Mouse (Mus musculus) embryonic facial prominence, embryonic 11.5 days (tissue): ENCODE measurements around the gene Zbtb48. TPM values are rescaled to one million over a fixed set of nuclear protein-coding genes. Genes with fewer than 3 reads are reported as not detected.

Source experiments
- ATAC-seq: fragments of 200-750 bp; cut with Nextera tagmentation; replicated peaks from 2 replicates; pipeline ENCODE4 v1.8.0; 2017; ENCODE audit warnings: low read depth; ENCODE audit not compliant: insufficient number of reproducible peaks, low FRiP score, low TSS enrichment
- DNase-seq: peaks from one replicate; pipeline ENCODE4 v3.0.0-alpha.2; 2015; ENCODE audit warnings: low spot score
- H3K27ac ChIP-seq: fragments of 300-500 bp; sonication (generic); replicated peaks from 2 replicates; pipeline ENCODE4 v1.5.1; 2014; ENCODE audit warnings: mild to moderate bottlenecking, low read depth, low read length, control low read depth
- H3K27me3 ChIP-seq: fragments of 300-500 bp; sonication (generic); 2 replicates; pipeline ENCODE4 v1.6.1; 2014; ENCODE audit warnings: mild to moderate bottlenecking, low read length, moderate library complexity, mixed read lengths; ENCODE audit not compliant: control insufficient read depth, insufficient read depth
- H3K36me3 ChIP-seq: fragments of 300-500 bp; sonication (generic); replicated peaks from 2 replicates; pipeline ENCODE4 v1.6.1; 2014; ENCODE audit warnings: low read depth, mild to moderate bottlenecking, low read length, moderate library complexity, mixed read lengths; ENCODE audit not compliant: control insufficient read depth, insufficient read depth
- H3K4me1 ChIP-seq: fragments of 300-500 bp; sonication (generic); 2 replicates; pipeline ENCODE4 v1.6.1; 2014; ENCODE audit warnings: low read length, mixed read lengths; ENCODE audit not compliant: control insufficient read depth, insufficient read depth
- H3K4me2 ChIP-seq: fragments of 300-500 bp; sonication (generic); 2 replicates; pipeline ENCODE4 v1.6.1; 2014; ENCODE audit warnings: low read depth, mild to moderate bottlenecking, control low read depth, low read length, moderate library complexity
- H3K4me3 ChIP-seq: fragments of 300-500 bp; sonication (generic); 2 replicates; pipeline ENCODE4 v1.5.1; 2014; ENCODE audit warnings: low read depth, low read length, control low read depth
- H3K9ac ChIP-seq: fragments of 300-500 bp; sonication (generic); replicated peaks from 2 replicates; pipeline ENCODE4 v1.6.1; 2014; ENCODE audit warnings: mild to moderate bottlenecking, control low read depth, low read length
- H3K9me3 ChIP-seq: fragments of 300-500 bp; sonication (generic); replicated peaks from 2 replicates; pipeline ENCODE4 v1.6.1; 2016; ENCODE audit warnings: mild to moderate bottlenecking, low read length, inconsistent platforms, mixed read lengths; ENCODE audit not compliant: control insufficient read depth
- WGBS: fragments of 180-500 bp; shearing (Covaris S2); extraction: QIAGEN DNeasy Blood & Tissue Kit; methylation state at CpG from one replicate; pipeline ENCODE4 v1.1.7; 2014; 5-methylcytosine and 5-hydroxymethylcytosine counted together
- polyA plus RNA-seq: library from polyadenylated mRNA; unstranded; fragments of >200 nt; fragmentation: Nextera tagmentation; extraction: Ambion mirVana; gene quantifications from 2 replicates; pipeline ENCODE4 v1.2.1, GENCODE M21; 2014

The Zbtb48 gene
- polyA plus RNA-seq, 1 experiment from 2014 or later = 21.5 TPM

DNA sequence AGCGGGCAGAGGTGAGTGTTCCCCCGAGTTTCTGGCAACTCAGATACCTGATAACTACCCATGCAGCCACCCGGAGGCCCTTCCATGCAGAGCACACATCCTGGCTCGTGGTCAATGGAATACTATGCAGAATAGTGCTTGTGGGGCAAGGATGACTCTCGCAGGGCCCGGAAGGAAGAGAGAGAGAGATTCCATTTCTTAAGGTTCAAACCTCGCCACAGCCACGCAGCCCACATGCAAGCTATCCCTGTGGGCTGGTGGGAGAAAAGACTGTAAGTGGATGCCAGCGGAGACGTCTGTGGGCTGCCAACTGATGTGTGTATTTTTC lies 39.5 kb downstream of the Zbtb48 start:
- DNase-seq = no peak
- WGBS = 33% methylated on average over 10 of the region's 10 CpGs
- no peaks in the 10 kb centered on the region; the same call in 1 of the 2 replicates for H3K4me1 ChIP-seq

DNA sequence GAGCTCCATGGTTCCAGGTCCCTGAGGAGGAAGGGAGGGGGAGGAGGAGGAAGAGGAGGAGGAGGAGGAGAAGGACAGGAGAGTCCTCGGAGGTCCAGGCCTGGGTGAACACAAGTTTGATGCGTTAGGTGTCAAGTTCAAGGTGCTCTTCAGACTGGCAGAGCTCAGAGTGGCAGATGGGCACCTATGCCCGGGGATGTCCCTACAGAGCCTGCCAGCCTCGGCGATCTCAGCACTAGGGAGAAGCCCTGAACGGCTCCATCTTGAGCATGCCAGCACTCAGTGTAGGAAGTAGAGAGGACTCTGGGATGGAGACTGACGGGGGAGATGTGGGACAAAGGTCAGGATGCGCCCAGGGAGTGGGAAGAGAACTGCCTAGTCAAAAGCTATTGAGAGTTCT lies 40.8 kb downstream of the Zbtb48 start:
- H3K9ac ChIP-seq = no peak overlapping the region
- no peak for DNase-seq
- H3K4me1 ChIP-seq = no peaks in the 10 kb centered on the region; the same call in 1 of the 2 replicates
- no peak overlapping the region for H3K27ac ChIP-seq
- 64% methylated on average over 8 of the region's 8 CpGs for WGBS
- H3K9me3 ChIP-seq = no peaks in the 10 kb centered on the region
- H3K4me2 ChIP-seq = no peak overlapping the region
- H3K4me3 ChIP-seq = no peak overlapping the region
- no peak for ATAC-seq
- no peaks in the 10 kb centered on the region for H3K27me3 ChIP-seq
- peaks cover 3% of the 10 kb centered on the region for H3K36me3 ChIP-seq

More for the DNA sequence above, 39.5 kb downstream of the Zbtb48 start:
- Histone ChIP-seq H3K9ac (peak overlapping the region; percentile 91), H3K27me3 (no peaks in the 10 kb centered on the region), H3K4me3 (peak overlapping the region; percentile 80), H3K27ac (no peak overlapping the region; the same call in 1 of the 2 replicates), H3K4me2 (peak overlapping the region; percentile 70), H3K36me3 (peaks cover 7% of the 10 kb centered on the region), H3K9me3 (no peaks in the 10 kb centered on the region)
- no peak for ATAC-seq

DNA sequence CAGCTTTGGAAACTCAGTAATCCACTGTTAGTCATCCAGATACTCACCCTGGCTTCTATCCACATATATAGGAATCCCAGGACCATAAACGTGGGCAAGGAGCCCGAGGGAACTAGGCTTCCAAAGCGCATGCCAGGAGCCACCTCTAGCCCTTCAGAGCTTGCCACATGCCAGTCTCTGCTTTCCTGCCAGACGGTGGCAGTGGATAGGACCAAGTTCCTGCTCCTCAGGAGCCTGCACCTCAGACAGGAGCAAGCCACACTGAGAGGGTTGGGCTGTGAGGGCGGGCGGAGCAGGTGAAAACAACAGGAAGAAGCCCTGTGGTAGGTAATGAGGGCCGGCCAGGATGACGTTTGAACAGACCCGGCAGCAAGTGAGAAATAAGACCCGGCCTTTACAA lies 41.6 kb downstream of the Zbtb48 start:
- H3K27ac ChIP-seq = no peak overlapping the region
- no peaks in the 10 kb centered on the region; the same call in 1 of the 2 replicates for H3K4me1 ChIP-seq
- no peak overlapping the region; the same call in 1 of the 2 replicates for H3K4me2 ChIP-seq
- H3K36me3 ChIP-seq = peaks cover 3% of the 10 kb centered on the region
- H3K9ac ChIP-seq = no peak overlapping the region
- no peak for ATAC-seq
- no peaks in the 10 kb centered on the region for H3K27me3 ChIP-seq
- no peaks in the 10 kb centered on the region for H3K9me3 ChIP-seq
- H3K4me3 ChIP-seq = no peak overlapping the region
- 41% methylated on average over 10 of the region's 10 CpGs for WGBS
- DNase-seq = no peak

DNA sequence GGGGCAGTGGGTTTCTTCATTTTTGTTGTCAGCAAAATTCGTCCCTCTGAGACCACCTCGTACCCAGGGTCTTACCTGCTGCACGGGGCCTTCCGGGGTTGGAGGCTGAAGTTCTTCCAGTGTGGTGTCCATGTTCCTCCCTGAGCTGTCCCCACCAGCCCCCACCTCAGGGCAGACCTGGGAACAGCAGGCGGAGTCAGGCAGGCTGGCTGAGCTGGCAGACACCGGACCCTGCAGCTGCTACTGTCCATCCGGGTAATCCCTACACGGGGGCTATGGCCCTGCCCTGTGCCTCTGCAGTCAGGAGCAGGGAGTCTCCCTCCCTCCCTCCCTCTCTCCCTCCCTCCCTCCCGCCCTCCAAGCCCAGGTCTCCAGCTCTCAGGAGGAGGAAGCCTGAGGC lies 43.9 kb downstream of the Zbtb48 start:
- DNase-seq = no peak
- Histone ChIP-seq H3K4me3 (no peak overlapping the region), H3K9ac (no peak overlapping the region), H3K4me1 (no peaks in the 10 kb centered on the region; the same call in 1 of the 2 replicates), H3K9me3 (no peaks in the 10 kb centered on the region), H3K4me2 (no peak overlapping the region), H3K27me3 (no peaks in the 10 kb centered on the region), H3K27ac (no peak overlapping the region), H3K36me3 (peaks cover 12% of the 10 kb centered on the region)
- ATAC-seq = peak; percentile 53; the same call in 1 of the 2 replicates
- 33% methylated on average over 8 of the region's 9 CpGs for WGBS

DNA sequence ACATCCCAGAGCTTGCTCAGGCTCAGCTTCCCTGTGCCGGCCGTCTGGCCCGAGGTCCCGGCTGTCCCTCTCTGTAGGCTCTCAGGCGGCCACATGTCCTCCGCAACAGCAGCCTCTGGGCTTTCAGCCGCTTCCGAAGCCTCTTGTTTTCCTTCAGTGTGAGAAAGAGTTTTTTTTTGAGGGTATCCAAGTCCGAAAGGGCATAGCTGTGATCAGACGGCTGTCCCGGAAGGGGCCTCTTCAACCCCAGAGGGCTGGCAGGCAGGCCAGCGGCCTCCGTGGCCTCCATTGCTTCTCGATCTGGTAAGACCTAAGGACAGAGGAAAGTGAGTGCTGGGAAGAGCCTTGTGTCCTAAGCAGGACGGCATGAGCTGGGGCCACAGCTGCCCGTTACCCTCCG lies 44.4 kb downstream of the Zbtb48 start:
- 48% methylated on average over 17 of the region's 17 CpGs for WGBS
- Histone ChIP-seq H3K27ac (no peak overlapping the region), H3K27me3 (no peaks in the 10 kb centered on the region), H3K9me3 (no peaks in the 10 kb centered on the region), H3K4me2 (no peak overlapping the region), H3K9ac (no peak overlapping the region), H3K4me1 (no peaks in the 10 kb centered on the region; the same call in 1 of the 2 replicates), H3K4me3 (no peak overlapping the region), H3K36me3 (peaks cover 12% of the 10 kb centered on the region)
- ATAC-seq (no peak), DNase-seq (no peak)

DNA sequence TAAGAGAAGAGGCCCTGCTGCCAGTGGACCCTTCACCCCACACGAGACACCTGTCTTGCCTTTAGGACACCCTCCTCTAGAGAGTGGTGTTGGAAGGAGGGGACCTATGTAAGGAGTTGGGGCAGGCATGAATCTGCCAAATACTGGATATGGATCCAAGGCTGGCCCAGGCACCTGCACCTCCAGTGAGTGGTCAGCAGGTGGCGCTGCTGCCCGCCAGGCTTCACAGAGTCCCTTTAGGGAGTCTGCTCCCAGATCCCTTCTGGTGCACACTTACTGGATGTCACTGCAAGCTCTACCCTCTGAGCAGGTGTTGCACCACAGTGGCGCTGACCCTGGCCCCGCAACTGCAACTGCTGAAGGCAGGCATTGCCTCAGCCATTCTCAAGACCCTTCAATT lies 46.1 kb downstream of the Zbtb48 start:
- 15% methylated on average over 5 of the region's 5 CpGs for WGBS
- H3K4me3 ChIP-seq = no peak overlapping the region
- no peaks in the 10 kb centered on the region; the same call in 1 of the 2 replicates for H3K4me1 ChIP-seq
- peaks cover 12% of the 10 kb centered on the region for H3K36me3 ChIP-seq
- no peaks in the 10 kb centered on the region for H3K27me3 ChIP-seq
- H3K4me2 ChIP-seq = no peak overlapping the region
- ATAC-seq (0 out of 2 replicates have a peak, but pooled peaks have one; percentile 24), DNase-seq (peak; percentile 86)
- no peak overlapping the region for H3K27ac ChIP-seq
- H3K9me3 ChIP-seq = no peaks in the 10 kb centered on the region
- H3K9ac ChIP-seq = no peak overlapping the region

DNA sequence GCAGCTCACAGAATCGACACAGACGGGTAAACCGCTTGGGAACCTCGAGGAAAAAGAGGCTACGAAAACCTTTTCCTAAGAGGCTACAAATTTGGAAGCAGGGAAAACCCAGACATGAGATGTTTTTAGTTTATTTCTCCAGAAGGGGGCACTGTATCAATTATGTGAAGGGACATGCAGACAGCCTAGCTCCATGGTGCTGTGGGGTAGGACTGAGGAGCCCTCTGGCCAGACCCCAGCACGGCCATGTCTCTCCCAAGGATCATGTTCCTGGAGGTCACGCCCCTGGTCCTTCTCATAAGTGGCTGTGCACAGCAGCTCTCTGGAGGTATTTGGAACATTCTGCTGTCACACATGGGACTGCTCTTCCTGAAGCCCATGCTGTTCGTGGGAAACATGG lies 46.8 kb downstream of the Zbtb48 start:
- H3K36me3 ChIP-seq = peaks cover 12% of the 10 kb centered on the region

DNA sequence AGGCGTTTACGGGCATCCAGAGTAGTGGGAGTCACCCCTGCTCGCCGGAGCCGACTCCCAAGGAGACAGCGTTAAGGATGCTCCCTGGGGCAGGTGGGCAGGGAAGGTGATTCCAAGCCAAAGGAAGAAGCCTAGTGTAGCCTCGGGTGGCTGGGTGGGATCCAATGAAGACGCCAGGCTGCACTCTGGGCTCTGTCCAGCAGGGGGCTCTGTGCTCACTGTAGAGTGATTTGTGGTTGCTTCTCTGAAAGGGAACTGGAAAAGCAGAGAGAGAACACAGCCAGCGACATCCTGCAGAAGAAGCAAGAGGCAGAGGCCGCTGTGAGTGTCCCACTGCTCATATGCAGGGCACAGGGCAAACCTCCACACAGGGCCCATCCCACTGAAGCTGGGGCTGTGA lies 49.7 kb downstream of the Zbtb48 start:
- DNase-seq = peak; percentile 90
- H3K9me3 ChIP-seq = no peaks in the 10 kb centered on the region
- peaks cover 24% of the 10 kb centered on the region for H3K36me3 ChIP-seq
- no peaks in the 10 kb centered on the region for H3K27me3 ChIP-seq
- no peaks in the 10 kb centered on the region for H3K4me1 ChIP-seq
- no peak overlapping the region for H3K4me2 ChIP-seq
- no peak overlapping the region for H3K27ac ChIP-seq
- no peak for ATAC-seq
- WGBS = 43% methylated on average over 10 of the region's 10 CpGs
- no peak overlapping the region for H3K9ac ChIP-seq
- H3K4me3 ChIP-seq = no peak overlapping the region

More for the DNA sequence above, 46.8 kb downstream of the Zbtb48 start:
- Histone ChIP-seq H3K27me3 (no peaks in the 10 kb centered on the region), H3K4me2 (no peak overlapping the region), H3K27ac (no peak overlapping the region), H3K9ac (no peak overlapping the region), H3K4me1 (no peaks in the 10 kb centered on the region), H3K9me3 (no peaks in the 10 kb centered on the region), H3K4me3 (no peak overlapping the region)
- peak; percentile 43 for DNase-seq
- no peak for ATAC-seq
- 74% methylated on average over 8 of the region's 8 CpGs for WGBS
